Mouse (Mus musculus): ENCODE measurements around the gene Syt12.

DNA sequence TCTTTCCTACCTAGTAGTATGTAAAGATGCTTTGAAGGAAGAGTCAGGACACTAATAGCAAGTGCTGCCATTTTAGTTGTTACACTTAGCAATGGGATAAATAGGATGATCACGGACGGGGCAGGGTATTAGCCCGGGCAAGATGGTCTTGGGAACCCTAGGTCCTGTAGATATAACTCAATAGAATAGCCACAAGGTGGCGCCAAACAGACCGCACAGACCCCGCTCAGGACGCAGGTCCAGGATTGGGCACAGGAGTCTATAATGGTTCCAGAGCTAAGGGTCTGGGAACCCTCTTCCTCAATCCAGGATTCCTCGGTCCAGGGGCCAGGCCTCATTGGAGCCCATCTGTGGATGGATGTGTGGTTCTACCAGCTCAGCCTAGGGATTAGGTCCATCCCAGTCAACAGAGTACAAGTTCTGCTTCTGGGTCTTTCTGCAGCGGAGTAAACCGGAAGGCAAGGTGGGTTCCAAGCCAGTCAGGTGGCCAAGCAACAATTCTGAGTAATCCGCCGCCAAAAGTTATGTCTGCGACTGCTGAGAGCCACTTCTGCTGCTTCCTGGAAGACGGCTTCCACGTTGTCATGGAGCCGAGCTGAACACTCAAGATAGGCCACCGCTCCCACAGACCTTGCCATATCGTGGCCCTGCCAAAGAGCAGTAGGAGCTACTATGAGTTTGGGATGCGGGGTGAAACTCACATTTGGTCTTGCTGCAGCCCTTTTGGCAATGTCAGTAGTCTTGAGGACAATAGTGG, 51.5 kb downstream of the Syt12 start:
- TF ChIP-seq CTCF (IDR thresholded peaks at IDR 0.05; ENCODE audit: low read depth, low read length) (no peak), TAL1 (conservative IDR thresholded peaks at IDR 0.05; ENCODE audit: low read depth, low read length) (no peak), POLR2AphosphoS5 (IDR thresholded peaks at IDR 0.05; ENCODE audit: insufficient replicate concordance, low read depth, low read length) (no peak), GATA1 (IDR thresholded peaks at IDR 0.05; ENCODE audit: borderline replicate concordance, low read length) (no peak), GATA2 (IDR thresholded peaks at IDR 0.05; ENCODE audit: borderline replicate concordance, low read depth, low read length) (no peak)

All from G1E (cell line).